Mouse (Mus musculus) lung, embryonic 16.5 days (tissue): ENCODE results near the gene Fscn1. TPM values are rescaled to one million over a fixed set of nuclear protein-coding genes. Genes with fewer than 3 reads are reported as not detected.

ENCODE experiments used
- ATAC-seq: fragments of 200-750 bp; cut with Nextera tagmentation; 2 replicates; pipeline ENCODE4 v1.8.0; 2017; ENCODE audit warnings: low read depth, mild to moderate bottlenecking, moderate library complexity
- H3K27ac ChIP-seq: fragments of 300-500 bp; sonication (generic); 2 replicates; pipeline ENCODE4 v1.5.1; 2014; ENCODE audit warnings: mild to moderate bottlenecking, control low read depth, low read length
- H3K27me3 ChIP-seq: fragments of 300-500 bp; sonication (generic); 2 replicates; pipeline ENCODE4 v1.6.1; 2014; ENCODE audit warnings: low read depth, low read length, mixed read lengths; ENCODE audit not compliant: control insufficient read depth, insufficient read depth
- H3K36me3 ChIP-seq: fragments of 300-500 bp; sonication (generic); 2 replicates; pipeline ENCODE4 v1.6.1; 2014; ENCODE audit warnings: low read length; ENCODE audit not compliant: control insufficient read depth, insufficient read depth
- H3K4me1 ChIP-seq: fragments of 300-500 bp; sonication (generic); replicated peaks from 2 replicates; pipeline ENCODE4 v1.6.1; 2014; ENCODE audit warnings: low read length, mixed read lengths; ENCODE audit not compliant: control insufficient read depth, insufficient read depth
- H3K4me2 ChIP-seq: fragments of 300-500 bp; sonication (generic); 2 replicates; pipeline ENCODE4 v1.6.1; 2014; ENCODE audit warnings: low read depth, low read length, control low read depth
- H3K4me3 ChIP-seq: fragments of 300-500 bp; sonication (generic); 2 replicates; pipeline ENCODE4 v1.5.1; 2014; ENCODE audit warnings: mild to moderate bottlenecking, low read length, control low read depth
- H3K9ac ChIP-seq: fragments of 300-500 bp; sonication (generic); 2 replicates; pipeline ENCODE4 v1.6.1; 2014; ENCODE audit warnings: low read length, control low read depth
- H3K9me3 ChIP-seq: fragments of 300-500 bp; sonication (generic); 2 replicates; pipeline ENCODE4 v1.6.1; 2016; ENCODE audit warnings: low read length; ENCODE audit not compliant: control insufficient read depth
- WGBS: fragments of 180-500 bp; shearing (Covaris S2); extraction: QIAGEN DNeasy Blood & Tissue Kit; methylation state at CpG from one replicate; pipeline ENCODE4 v1.1.7; 2014; 5-methylcytosine and 5-hydroxymethylcytosine counted together
- polyA plus RNA-seq: library from polyadenylated mRNA; unstranded; fragments of >200 nt; fragmentation: Nextera tagmentation; extraction: Ambion mirVana; gene quantifications from 2 replicates; pipeline ENCODE4 v1.2.1, GENCODE M21; 2015

Fscn1 gene
- polyA plus RNA-seq, 1 experiment from 2014 or later, result 222 TPM

DNA sequence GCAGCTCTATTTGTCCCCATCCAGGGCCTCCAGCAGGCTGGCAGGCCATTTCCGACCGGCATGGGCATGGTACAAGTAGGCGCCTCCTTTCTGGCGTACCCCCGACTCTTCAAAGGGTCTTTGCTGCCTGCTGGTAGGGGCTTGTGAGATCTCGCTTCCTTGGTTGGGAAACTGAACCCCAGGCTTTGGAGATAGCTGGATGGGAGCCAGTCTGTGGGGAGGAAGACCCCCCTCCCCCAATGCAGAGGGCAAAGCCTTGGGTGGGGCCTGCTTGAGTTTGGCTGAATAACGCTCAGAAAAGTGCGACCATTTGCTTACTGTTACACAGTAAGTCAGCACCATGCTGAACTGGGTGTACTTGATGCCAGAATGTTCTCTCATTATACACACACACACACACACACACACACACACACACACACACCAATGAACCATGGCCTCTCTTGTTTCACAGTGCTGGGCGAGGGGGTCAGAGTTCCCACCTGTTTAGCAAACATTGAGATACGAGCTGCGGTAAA is 2.4 kb downstream of the Fscn1 start:
- peak; percentile 5; the same call in 1 of the 2 replicates for ATAC-seq
- H3K9ac ChIP-seq, result peak overlapping the region; percentile 92
- WGBS, result 4% methylated on average over 11 of the region's 11 CpGs

DNA sequence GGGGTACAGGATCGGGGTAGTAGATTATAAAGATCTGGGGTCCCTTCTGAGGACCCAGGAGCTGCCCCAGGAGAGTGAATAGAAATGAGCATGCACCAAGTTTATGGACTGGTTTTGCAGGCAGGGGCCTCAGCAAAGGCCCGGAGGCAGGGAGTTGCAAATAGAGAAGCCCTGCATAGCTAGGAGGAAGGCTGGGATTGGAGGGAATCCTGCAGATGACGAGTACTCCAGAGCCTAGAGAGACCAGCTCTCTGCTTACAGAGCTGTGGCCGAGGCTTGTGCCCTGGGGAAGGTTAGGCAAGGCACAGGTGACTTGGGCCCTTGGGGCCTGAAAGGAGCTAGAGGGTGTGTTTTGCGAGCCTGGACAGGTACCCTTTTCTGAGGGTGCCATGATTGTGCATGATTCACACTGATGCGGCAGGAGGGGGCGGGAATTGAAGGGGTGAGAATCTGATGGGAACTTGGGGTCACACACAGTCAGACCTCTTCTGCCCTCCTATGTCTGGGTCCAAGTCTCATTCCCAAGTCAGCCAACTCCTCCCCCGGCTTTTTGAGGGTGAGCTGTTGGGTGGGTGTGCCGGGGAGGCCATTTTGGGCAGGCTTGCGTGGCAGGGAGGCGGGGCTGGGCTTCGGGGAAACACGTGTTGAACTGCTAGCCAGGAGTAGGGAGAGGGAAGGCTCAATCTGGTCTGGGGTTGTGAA is 3.0 kb downstream of the Fscn1 start:
- peaks cover 4% of the 10 kb centered on the region; the same call in 1 of the 2 replicates for H3K36me3 ChIP-seq
- H3K9ac ChIP-seq, result peak overlapping the region; percentile 92
- H3K4me3 ChIP-seq, result peak overlapping the region; percentile 89
- H3K9me3 ChIP-seq, result no peaks in the 10 kb centered on the region
- H3K4me1 ChIP-seq, result peaks cover 30% of the 10 kb centered on the region
- peak overlapping the region; percentile 73 for H3K4me2 ChIP-seq
- WGBS, result 3% methylated on average over 13 of the region's 13 CpGs
- H3K27me3 ChIP-seq, result no peaks in the 10 kb centered on the region
- peak overlapping the region; percentile 98 for H3K27ac ChIP-seq
- no peak for ATAC-seq

More for the DNA sequence above, 2.4 kb downstream of the Fscn1 start:
- Histone ChIP-seq H3K27me3 (no peaks in the 10 kb centered on the region), H3K9me3 (no peaks in the 10 kb centered on the region), H3K36me3 (peaks cover 4% of the 10 kb centered on the region; the same call in 1 of the 2 replicates), H3K4me3 (peak overlapping the region; percentile 89), H3K4me2 (peak overlapping the region; percentile 73), H3K27ac (peak overlapping the region; percentile 98), H3K4me1 (peaks cover 30% of the 10 kb centered on the region)

DNA sequence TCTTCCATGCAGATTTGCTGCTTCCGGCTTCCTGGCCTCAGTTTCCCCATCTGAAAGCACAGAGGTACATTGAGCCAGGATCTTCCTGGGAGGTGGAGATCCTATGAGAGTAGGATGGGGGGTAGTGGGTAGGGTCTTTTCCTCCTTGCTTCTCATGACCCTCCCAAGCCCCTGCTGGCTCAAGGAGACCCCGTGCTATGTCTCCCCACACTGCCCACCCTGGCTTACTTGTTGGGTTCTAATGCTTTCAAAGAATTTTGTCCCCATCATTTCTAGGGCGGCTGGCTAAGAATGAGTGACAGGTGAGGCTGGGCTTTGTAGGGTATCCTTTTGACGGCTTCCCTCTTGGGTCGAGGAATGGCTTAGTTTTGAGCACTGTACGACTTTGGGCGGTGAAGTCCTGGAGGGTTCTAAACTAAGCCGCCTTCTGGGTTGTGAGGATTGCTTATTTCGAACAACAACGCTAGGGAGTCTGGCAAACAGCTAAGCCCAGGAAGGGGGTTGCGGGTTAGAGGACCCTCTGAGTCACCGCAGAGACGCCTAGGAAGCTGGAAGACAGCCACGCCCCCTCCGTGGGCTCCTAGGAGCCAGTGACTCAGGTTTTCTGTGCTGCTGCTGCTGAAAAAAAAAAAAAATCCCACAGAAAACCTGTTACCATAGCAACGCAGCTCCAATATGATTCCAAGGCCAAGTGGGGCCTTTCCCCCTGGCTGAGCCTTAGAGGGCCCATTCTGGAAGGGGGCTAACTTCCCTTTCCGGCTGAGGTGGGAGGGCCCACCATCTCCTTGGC is 3.8 kb downstream of the Fscn1 start:
- WGBS, result 28% methylated on average over 17 of the region's 17 CpGs
- Histone ChIP-seq H3K27ac (peak overlapping the region; percentile 24; the same call in 1 of the 2 replicates), H3K36me3 (peaks cover 7% of the 10 kb centered on the region; the same call in 1 of the 2 replicates), H3K4me2 (peak overlapping the region; percentile 73), H3K9me3 (no peaks in the 10 kb centered on the region), H3K9ac (peak overlapping the region; percentile 92; the same call in 1 of the 2 replicates), H3K27me3 (no peaks in the 10 kb centered on the region), H3K4me1 (peaks cover 30% of the 10 kb centered on the region), H3K4me3 (peak overlapping the region; percentile 89)
- ATAC-seq, result no peak

DNA sequence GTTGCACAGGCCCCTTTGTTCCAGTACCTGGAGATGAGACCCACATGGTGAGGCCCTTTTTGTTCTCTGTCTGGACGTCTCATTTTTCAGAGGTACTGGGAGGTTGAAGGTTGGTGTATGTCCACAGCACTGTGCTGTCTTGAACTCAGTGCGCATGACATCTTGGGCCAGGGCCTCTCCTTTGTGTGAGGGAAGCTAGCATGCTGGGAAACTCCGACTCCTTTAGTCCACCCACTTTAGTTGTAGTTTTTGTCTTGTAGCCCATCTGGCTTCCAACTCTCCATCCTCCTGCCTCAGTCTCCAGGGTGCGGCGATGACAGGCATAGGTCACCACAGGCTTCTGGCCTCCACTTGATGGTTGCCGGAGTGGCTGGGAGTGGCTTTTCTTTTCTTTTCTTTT is 4.5 kb downstream of the Fscn1 start:
- no peaks in the 10 kb centered on the region for H3K27me3 ChIP-seq
- peaks cover 9% of the 10 kb centered on the region for H3K36me3 ChIP-seq
- peaks cover 30% of the 10 kb centered on the region for H3K4me1 ChIP-seq
- ATAC-seq, result no peak
- no peaks in the 10 kb centered on the region for H3K9me3 ChIP-seq
- no peak overlapping the region for H3K27ac ChIP-seq
- no peak overlapping the region for H3K9ac ChIP-seq
- H3K4me3 ChIP-seq, result no peak overlapping the region
- WGBS, result 85% methylated on average over 6 of the region's 6 CpGs
- peak overlapping the region; percentile 73; the same call in 1 of the 2 replicates for H3K4me2 ChIP-seq

DNA sequence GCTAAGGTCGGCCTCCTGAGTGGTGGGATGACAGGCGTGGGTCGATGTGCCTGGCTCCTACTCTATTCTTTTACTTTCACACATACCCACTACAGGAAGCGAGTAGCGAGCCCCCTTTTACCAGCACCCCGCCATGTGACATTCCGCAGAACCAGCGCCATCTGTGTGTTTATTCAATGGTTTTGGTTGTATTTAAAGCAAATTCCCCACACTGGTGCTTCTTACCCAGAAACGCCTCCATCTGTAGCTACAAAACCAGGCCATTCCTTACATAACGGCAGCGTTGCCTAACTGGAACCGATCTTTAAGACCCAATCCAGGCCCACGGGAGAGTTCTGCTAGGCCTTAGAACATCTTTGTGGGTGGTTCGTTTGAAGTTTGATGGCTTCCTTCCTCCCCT is 8.3 kb downstream of the Fscn1 start:
- Histone ChIP-seq H3K27ac (no peak overlapping the region), H3K4me2 (no peak overlapping the region), H3K36me3 (peaks cover 40% of the 10 kb centered on the region), H3K4me3 (no peak overlapping the region), H3K4me1 (peaks cover 14% of the 10 kb centered on the region), H3K9ac (no peak overlapping the region), H3K9me3 (no peaks in the 10 kb centered on the region), H3K27me3 (no peaks in the 10 kb centered on the region)
- 85% methylated on average over 14 of the region's 14 CpGs for WGBS
- ATAC-seq, result no peak

DNA sequence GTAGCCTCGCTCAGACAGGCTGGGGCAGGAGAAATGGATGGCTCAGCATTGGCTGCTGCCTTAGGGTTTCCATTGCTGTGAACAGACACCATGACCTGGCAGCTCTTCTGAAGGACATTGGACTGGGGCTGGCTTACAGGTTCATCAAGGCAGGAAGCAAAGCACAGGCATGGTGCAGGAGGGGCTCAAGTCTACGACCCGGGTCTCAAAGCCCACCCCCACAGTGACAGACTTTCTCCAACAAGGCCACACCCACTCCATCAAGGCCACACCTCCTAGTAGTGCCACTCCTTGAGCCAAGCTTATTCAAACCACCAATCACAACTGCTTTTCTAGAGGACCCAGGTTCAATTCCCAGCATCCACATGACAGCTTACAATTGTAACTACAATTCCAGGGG is 13.8 kb downstream of the Fscn1 start:
- Histone ChIP-seq H3K9ac (no peak overlapping the region), H3K4me3 (no peak overlapping the region), H3K27ac (no peak overlapping the region), H3K9me3 (no peaks in the 10 kb centered on the region), H3K4me1 (peaks cover 13% of the 10 kb centered on the region), H3K4me2 (no peak overlapping the region), H3K36me3 (peaks cover 33% of the 10 kb centered on the region), H3K27me3 (no peaks in the 10 kb centered on the region)
- no peak for ATAC-seq
- 38% methylated on average over 3 of the region's 3 CpGs for WGBS

DNA sequence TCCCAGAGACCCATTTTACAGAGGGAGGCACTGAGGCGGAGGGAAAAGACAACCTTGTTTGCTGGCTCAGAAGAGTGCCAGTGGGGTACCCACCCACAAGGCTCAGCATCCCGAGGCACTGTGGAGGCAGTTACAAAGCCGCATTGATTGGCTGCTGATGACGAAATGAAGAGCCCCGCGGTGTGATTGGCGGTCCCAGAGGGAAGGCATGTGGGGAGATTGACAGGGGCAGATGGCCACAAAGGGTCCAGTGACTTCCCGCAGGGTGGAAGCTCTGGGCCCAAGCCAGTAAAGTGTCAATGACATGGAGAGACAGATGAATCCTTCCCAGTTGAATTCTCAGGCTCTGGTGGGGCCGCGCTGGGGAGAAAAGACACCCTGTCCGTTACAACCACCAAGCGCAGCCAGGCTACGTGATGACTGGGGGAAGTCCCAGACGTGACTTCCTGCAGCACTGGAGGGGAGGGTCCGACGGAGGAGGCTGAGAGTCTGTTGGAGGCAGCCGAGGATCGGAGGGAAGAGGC is 14.5 kb downstream of the Fscn1 start:
- 15% methylated on average over 18 of the region's 18 CpGs for WGBS
- Histone ChIP-seq H3K4me3 (no peak overlapping the region), H3K9me3 (no peaks in the 10 kb centered on the region), H3K27ac (peak overlapping the region; percentile 64), H3K4me1 (peaks cover 13% of the 10 kb centered on the region), H3K9ac (no peak overlapping the region), H3K36me3 (peaks cover 31% of the 10 kb centered on the region), H3K27me3 (no peaks in the 10 kb centered on the region), H3K4me2 (peak overlapping the region; percentile 22)
- peak; percentile 71 for ATAC-seq

DNA sequence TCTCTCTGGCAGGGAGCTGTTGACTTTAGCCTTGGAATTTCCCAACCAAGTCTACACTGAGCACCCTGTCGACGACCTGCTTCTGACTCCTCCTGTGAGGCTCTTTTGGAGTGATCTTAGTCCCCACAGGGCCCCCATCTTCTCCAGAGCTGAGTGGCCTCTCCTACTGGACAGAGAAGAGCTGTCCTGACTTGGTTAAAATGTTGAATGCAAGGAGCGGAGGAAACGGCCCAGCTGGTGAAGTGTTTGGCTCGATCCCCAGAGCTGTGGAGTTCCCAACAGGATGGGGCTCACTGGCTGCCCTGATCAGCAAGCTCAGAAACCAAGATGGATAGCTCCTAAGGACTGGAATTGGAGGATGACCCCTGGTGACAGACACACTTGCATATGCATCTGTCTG is 16.4 kb downstream of the Fscn1 start:
- H3K9ac ChIP-seq, result no peak overlapping the region
- no peak overlapping the region for H3K4me3 ChIP-seq
- H3K4me1 ChIP-seq, result peaks cover 13% of the 10 kb centered on the region
- peak; percentile 82 for ATAC-seq
- 10% methylated on average over 5 of the region's 5 CpGs for WGBS
- H3K4me2 ChIP-seq, result 0 out of 2 replicates have a peak overlapping the region, but pooled peaks have one; percentile 1
- no peaks in the 10 kb centered on the region for H3K27me3 ChIP-seq
- no peaks in the 10 kb centered on the region for H3K9me3 ChIP-seq
- H3K36me3 ChIP-seq, result peaks cover 15% of the 10 kb centered on the region
- H3K27ac ChIP-seq, result peak overlapping the region; percentile 85
